ENCODE assay signal across 16 mouse cellular contexts in genomic region chr11:89628562-89628961, GRCm38 (mm10).
"Had no signal": no experiment of that assay in that cellular context is flagged by ENCODE, and none has a peak within 500 bp of the region (broad histone marks: within the 10 kb centered on the region; RNA-seq: fewer than 3 reads in every experiment).

No protein-coding gene starts in this region.

- H3K4me2 ChIP-seq: neural tube, embryonic 13.5 days; neural tube, embryonic 15.5 days; stomach, embryonic 15.5 days had no signal

- H3K27ac ChIP-seq: neural tube, embryonic 13.5 days; neural tube, embryonic 15.5 days; stomach, embryonic 15.5 days; stomach, postnatal 0 days had no signal

- DNase-seq: retina, postnatal 1 day; right cerebral cortex, adult 18-20 months; right cerebral cortex, postnatal 14 days; right cerebral cortex, postnatal 25 days; right cerebral cortex, postnatal 4 days; spleen, adult 18-20 months; thymus, adult 18-20 months; thymus, adult 2 months; thymus, postnatal 14 days; thymus, postnatal 25 days; thymus, postnatal 36 days; thymus, postnatal 4 days had no signal

- H3K9me3 ChIP-seq: neural tube, embryonic 13.5 days; neural tube, embryonic 15.5 days; stomach, embryonic 15.5 days had no signal

- H3K4me3 ChIP-seq: neural tube, embryonic 13.5 days; neural tube, embryonic 15.5 days; stomach, embryonic 15.5 days had no signal

- H3K36me3 ChIP-seq: neural tube, embryonic 13.5 days; neural tube, embryonic 15.5 days; stomach, embryonic 15.5 days had no signal

- H3K4me1 ChIP-seq: neural tube, embryonic 13.5 days; neural tube, embryonic 15.5 days; stomach, embryonic 15.5 days had no signal

- H3K27me3 ChIP-seq: neural tube, embryonic 13.5 days; neural tube, embryonic 15.5 days; stomach, embryonic 15.5 days had no signal

- H3K9ac ChIP-seq: neural tube, embryonic 13.5 days; neural tube, embryonic 15.5 days; stomach, embryonic 15.5 days had no signal
